Mouse (Mus musculus) heart, embryonic 16.5 days (tissue): Measurements from ENCODE around the gene Gxylt2. TPM values are rescaled to one million over a fixed set of nuclear protein-coding genes. Genes with fewer than 3 reads are reported as not detected.

Experiments
- ATAC-seq: fragments of 200-750 bp; cut with Nextera tagmentation; replicated peaks from 2 replicates; pipeline ENCODE4 v1.8.0; 2017; ENCODE audit warnings: moderate number of reproducible peaks; ENCODE audit not compliant: insufficient read depth, low FRiP score; ENCODE audit errors: extremely low read depth
- H3K27ac ChIP-seq: fragments of 300-500 bp; sonication (generic); 2 replicates; pipeline ENCODE4 v1.5.1; 2014; ENCODE audit warnings: mild to moderate bottlenecking, low read length, control low read depth, moderate library complexity
- H3K27me3 ChIP-seq: fragments of 300-500 bp; sonication (generic); 2 replicates; pipeline ENCODE4 v1.6.1; 2014; ENCODE audit warnings: low read length, mixed read lengths; ENCODE audit not compliant: control insufficient read depth, insufficient read depth
- H3K36me3 ChIP-seq: fragments of 300-500 bp; sonication (generic); 2 replicates; pipeline ENCODE4 v1.6.1; 2014; ENCODE audit not compliant: control insufficient read depth, insufficient read depth
- H3K4me1 ChIP-seq: fragments of 300-500 bp; sonication (generic); 2 replicates; pipeline ENCODE4 v1.6.1; 2014; ENCODE audit warnings: low read length, mixed read lengths; ENCODE audit not compliant: control insufficient read depth, insufficient read depth
- H3K4me2 ChIP-seq: fragments of 300-500 bp; sonication (generic); 2 replicates; pipeline ENCODE4 v1.6.1; 2014; ENCODE audit warnings: low read depth, mild to moderate bottlenecking, control low read depth, low read length
- H3K4me3 ChIP-seq: fragments of 300-500 bp; sonication (generic); 2 replicates; pipeline ENCODE4 v1.5.1; 2014; ENCODE audit warnings: mild to moderate bottlenecking, control low read depth, low read length
- H3K9ac ChIP-seq: fragments of 300-500 bp; sonication (generic); 2 replicates; pipeline ENCODE4 v1.6.1; 2014; ENCODE audit warnings: low read length, control low read depth
- H3K9me3 ChIP-seq: fragments of 300-500 bp; sonication (generic); replicated peaks from 2 replicates; pipeline ENCODE4 v1.6.1; 2016; ENCODE audit warnings: low read length; ENCODE audit not compliant: control insufficient read depth
- WGBS: fragments of 180-500 bp; shearing (Covaris S2); extraction: QIAGEN DNeasy Blood & Tissue Kit; methylation state at CpG from one replicate; pipeline ENCODE4 v1.1.7; 2014; 5-methylcytosine and 5-hydroxymethylcytosine counted together
- polyA plus RNA-seq: library from polyadenylated mRNA; unstranded; fragments of >200 nt; fragmentation: Nextera tagmentation; extraction: Ambion mirVana; gene quantifications from 2 replicates; pipeline ENCODE4 v1.2.1, GENCODE M21; 2015

The Gxylt2 gene
- polyA plus RNA-seq, 1 experiment from 2014 or later = 3.4 TPM

- H3K9ac ChIP-seq = peak overlapping the region; percentile 85
- H3K36me3 ChIP-seq = peaks cover 31% of the 10 kb centered on the region
- H3K27ac ChIP-seq = peak overlapping the region; percentile 86
- peaks cover 15% of the 10 kb centered on the region for H3K4me1 ChIP-seq
- no peaks in the 10 kb centered on the region for H3K9me3 ChIP-seq
- no peaks in the 10 kb centered on the region for H3K27me3 ChIP-seq
- peak; percentile 91 for ATAC-seq
- peak overlapping the region; percentile 79 for H3K4me3 ChIP-seq
- 2% methylated on average over 54 of the region's 72 CpGs for WGBS
- H3K4me2 ChIP-seq = peak overlapping the region; percentile 63
Measured at GRCm38 (mm10) chr6:100833811-100834481, 129.4 kb downstream of the Gxylt2 start.

- H3K4me1 ChIP-seq = peaks cover 15% of the 10 kb centered on the region
- no peak for ATAC-seq
- H3K36me3 ChIP-seq = peaks cover 36% of the 10 kb centered on the region
- peak overlapping the region; percentile 85; the same call in 1 of the 2 replicates for H3K9ac ChIP-seq
- 28% methylated on average over 9 of the region's 9 CpGs for WGBS
- peak overlapping the region; percentile 86; the same call in 1 of the 2 replicates for H3K27ac ChIP-seq
- no peaks in the 10 kb centered on the region for H3K27me3 ChIP-seq
- peak overlapping the region; percentile 79 for H3K4me3 ChIP-seq
- peak overlapping the region; percentile 63 for H3K4me2 ChIP-seq
- H3K9me3 ChIP-seq = no peaks in the 10 kb centered on the region
Measured at GRCm38 (mm10) chr6:100834489-100835160, 130.1 kb downstream of the Gxylt2 start.

- no peak overlapping the region for H3K4me2 ChIP-seq
- 0 out of 2 replicates have a peak, but pooled peaks cover 6% of the 10 kb centered on the region for H3K4me1 ChIP-seq
- H3K36me3 ChIP-seq = peaks cover 37% of the 10 kb centered on the region
- WGBS = 89% methylated on average over 4 of the region's 4 CpGs
- no peaks in the 10 kb centered on the region for H3K9me3 ChIP-seq
- H3K4me3 ChIP-seq = no peak overlapping the region
- no peak overlapping the region for H3K27ac ChIP-seq
- H3K27me3 ChIP-seq = no peaks in the 10 kb centered on the region
- no peak for ATAC-seq
- no peak overlapping the region for H3K9ac ChIP-seq
Measured at GRCm38 (mm10) chr6:100845058-100845457, 140.5 kb downstream of the Gxylt2 start.

- Histone ChIP-seq H3K4me1 (peaks cover 5% of the 10 kb centered on the region; the same call in 1 of the 2 replicates), H3K27ac (no peak overlapping the region), H3K9me3 (no peaks in the 10 kb centered on the region), H3K36me3 (peaks cover 17% of the 10 kb centered on the region), H3K9ac (no peak overlapping the region), H3K27me3 (no peaks in the 10 kb centered on the region), H3K4me3 (no peak overlapping the region), H3K4me2 (no peak overlapping the region)
- 86% methylated on average over 5 of the region's 5 CpGs for WGBS
- no peak for ATAC-seq
Measured at GRCm38 (mm10) chr6:100847264-100847663, 142.7 kb downstream of the Gxylt2 start.

- 78% methylated on average over 9 of the region's 9 CpGs for WGBS
- ATAC-seq = no peak
- H3K9ac ChIP-seq = no peak overlapping the region
Measured at GRCm38 (mm10) chr6:100848682-100849375, 144.3 kb downstream of the Gxylt2 start.

GRCm38 (mm10) chr6:100850671-100851081 lies 146.1 kb downstream of the Gxylt2 start:
- ATAC-seq = no peak
- peaks cover 19% of the 10 kb centered on the region for H3K36me3 ChIP-seq
- H3K4me2 ChIP-seq = no peak overlapping the region
- H3K27ac ChIP-seq = no peak overlapping the region
- 83% methylated on average over 9 of the region's 9 CpGs for WGBS
- H3K9me3 ChIP-seq = no peaks in the 10 kb centered on the region
- no peak overlapping the region for H3K4me3 ChIP-seq
- H3K9ac ChIP-seq = no peak overlapping the region
- H3K4me1 ChIP-seq = peaks cover 5% of the 10 kb centered on the region; the same call in 1 of the 2 replicates
- H3K27me3 ChIP-seq = no peaks in the 10 kb centered on the region

More at GRCm38 (mm10) chr6:100848682-100849375, 144.3 kb downstream of the Gxylt2 start:
- Histone ChIP-seq H3K4me2 (no peak overlapping the region), H3K27ac (no peak overlapping the region), H3K36me3 (peaks cover 14% of the 10 kb centered on the region), H3K27me3 (no peaks in the 10 kb centered on the region), H3K4me1 (peaks cover 5% of the 10 kb centered on the region; the same call in 1 of the 2 replicates), H3K4me3 (no peak overlapping the region), H3K9me3 (no peaks in the 10 kb centered on the region)

GRCm38 (mm10) chr6:100851083-100851482 lies 146.5 kb downstream of the Gxylt2 start:
- Histone ChIP-seq H3K4me2 (no peak overlapping the region), H3K4me3 (no peak overlapping the region), H3K9ac (no peak overlapping the region), H3K27me3 (no peaks in the 10 kb centered on the region), H3K4me1 (peaks cover 5% of the 10 kb centered on the region; the same call in 1 of the 2 replicates), H3K36me3 (peaks cover 19% of the 10 kb centered on the region), H3K27ac (no peak overlapping the region), H3K9me3 (no peaks in the 10 kb centered on the region)
- no peak for ATAC-seq
- WGBS = 80% methylated on average over 5 of the region's 5 CpGs
